Comparison of ENCODE assay signal across 8 mouse cellular contexts in the genomic region with DNA sequence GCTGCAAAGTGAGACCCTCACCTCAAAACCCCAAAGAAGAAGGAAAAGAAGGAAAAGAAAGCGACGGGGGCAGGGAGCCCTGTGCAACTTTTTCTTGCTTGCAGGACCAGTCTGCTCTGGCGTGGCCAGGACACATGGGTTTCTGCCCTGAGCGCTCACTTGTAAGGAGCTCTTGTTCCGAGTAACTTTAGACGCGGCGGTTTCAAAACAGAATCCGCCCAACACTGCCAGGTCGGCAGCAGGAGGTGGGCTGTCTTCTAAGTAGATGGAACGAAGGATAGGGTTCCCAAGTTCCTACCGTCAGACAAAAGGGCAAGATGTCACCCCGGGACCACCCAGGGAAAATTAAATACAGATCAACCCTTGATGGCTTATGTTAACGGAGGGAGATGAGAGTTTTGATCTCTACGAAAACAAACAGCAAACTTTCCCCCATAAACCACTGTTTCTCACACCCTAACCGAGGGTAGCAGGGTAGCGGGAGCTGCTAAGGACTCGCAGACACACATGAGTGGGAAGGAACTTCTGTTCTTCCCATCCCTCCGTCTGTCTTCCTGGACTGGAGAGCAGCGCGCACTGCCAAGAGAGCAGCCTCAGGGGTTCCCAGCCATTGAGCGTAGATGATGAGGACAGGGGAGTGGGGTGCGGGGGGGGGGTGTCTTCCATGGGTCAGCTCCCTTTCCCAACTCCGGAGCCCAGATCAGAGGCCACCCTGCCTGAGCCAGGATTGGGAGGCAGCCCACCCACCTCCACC. TPM values are rescaled to one million over a fixed set of nuclear protein-coding genes. Genes with fewer than 3 reads are reported as not detected.
DNase-seq lines count a peak whose midpoint lies in the region; ATAC-seq lines count a peak whose summit lies in the region.

No protein-coding gene starts in this region.

- no peaks in the 10 kb centered on the region for H3K36me3 ChIP-seq in limb, embryonic 11.5 days (ENCODE audit: control insufficient read depth, insufficient read depth, low read length)
- no peaks in the 10 kb centered on the region for H3K36me3 ChIP-seq in stomach, embryonic 15.5 days

- 31% methylated on average over 24 of the region's 24 CpGs for WGBS in limb, embryonic 11.5 days
- WGBS in stomach, embryonic 15.5 days: 17% methylated on average over 24 of the region's 24 CpGs

- H3K9me3 ChIP-seq in limb, embryonic 11.5 days (ENCODE audit: control insufficient read depth, low read length): no peaks in the 10 kb centered on the region
- H3K9me3 ChIP-seq in stomach, embryonic 15.5 days: no peaks in the 10 kb centered on the region

- no peaks in the 10 kb centered on the region; the same call in 1 of the 2 replicates for H3K4me1 ChIP-seq in brown adipose tissue, adult 24 weeks (ENCODE audit: control insufficient read depth, insufficient read depth, insufficient read length, low read length)
- no peaks in the 10 kb centered on the region; the same call in 1 of the 2 replicates for H3K4me1 ChIP-seq in limb, embryonic 11.5 days (ENCODE audit: control insufficient read depth, insufficient read depth, low read length)
- H3K4me1 ChIP-seq in stomach, embryonic 15.5 days: 0 out of 2 replicates have a peak, but pooled peaks cover 7% of the 10 kb centered on the region

- peak; percentile 16 for DNase-seq in kidney, postnatal 10 days
- no peak for DNase-seq in kidney, adult 18-20 months
- DNase-seq in frontal cortex, postnatal 36 days (ENCODE audit: low spot score in 2 of 2): peak; percentile 4 to 16
- peak; percentile 61 for DNase-seq in limb, embryonic 11.5 days (ENCODE audit: low spot score)
- DNase-seq in cerebellum, adult 11-12 months: no peak
- DNase-seq in thymus, postnatal 25 days: no peak

- peak overlapping the region; percentile 34; the same call in 1 of the 2 replicates for H3K4me2 ChIP-seq in limb, embryonic 11.5 days (ENCODE audit: low read depth, severe bottlenecking)
- peak overlapping the region; percentile 44 for H3K4me2 ChIP-seq in stomach, embryonic 15.5 days

- H3K27me3 ChIP-seq in limb, embryonic 11.5 days (ENCODE audit: control insufficient read depth, insufficient read depth, low read length): no peaks in the 10 kb centered on the region
- H3K27me3 ChIP-seq in stomach, embryonic 15.5 days (replicated peaks): no peaks in the 10 kb centered on the region

- H3K9ac ChIP-seq in limb, embryonic 11.5 days (ENCODE audit: low read length): no peak overlapping the region
- no peak overlapping the region for H3K9ac ChIP-seq in stomach, embryonic 15.5 days

- no peak overlapping the region for H3K27ac ChIP-seq in brown adipose tissue, adult 24 weeks (replicated peaks; ENCODE audit: low read depth, low read length)
- no peak overlapping the region for H3K27ac ChIP-seq in limb, embryonic 11.5 days (replicated peaks; ENCODE audit: low read depth, low read length)
- H3K27ac ChIP-seq in stomach, embryonic 15.5 days: no peak overlapping the region

- H3K4me3 ChIP-seq in brown adipose tissue, adult 24 weeks (ENCODE audit: insufficient read depth, low read depth, low read length): peak overlapping the region; percentile 33; the same call in 1 of the 2 replicates
- no peak overlapping the region; the same call in 1 of the 2 replicates for H3K4me3 ChIP-seq in limb, embryonic 11.5 days (ENCODE audit: low read depth, low read length)
- H3K4me3 ChIP-seq in stomach, embryonic 15.5 days (replicated peaks): peak overlapping the region; percentile 19

- 0 out of 2 replicates have a peak, but pooled peaks have one; percentile 35 for ATAC-seq in limb, embryonic 11.5 days (ENCODE audit: insufficient number of reproducible peaks, low FRiP score, low TSS enrichment, low read depth)
- no peak for ATAC-seq in stomach, embryonic 15.5 days (ENCODE audit: insufficient read depth, low FRiP score, low read depth)

RNA-seq across cellular contexts. Expression of gene Akap12, which starts 55.7 kb away (rescaled TPM):
- polyA plus RNA-seq in brown adipose tissue, adult 24 weeks (2012; ENCODE audit: insufficient read depth, insufficient read length, missing spikeins): 11.4 and 14.1 TPM in 2 replicates
- polyA plus RNA-seq in limb, embryonic 11.5 days (2014; fragmentation: Nextera tagmentation; extraction: Ambion mirVana): 7.5 and 9.4 TPM in 2 replicates
- 59.6 and 62.9 TPM in 2 replicates for polyA plus RNA-seq in stomach, embryonic 15.5 days (2015; fragmentation: Nextera tagmentation; extraction: Ambion mirVana)

Comparison
In these comparisons a context has a peak if more than half of its experiments do, and no peak if none do; other contexts are left out.
1. DNase-seq: peak in kidney, postnatal 10 days (single experiment), frontal cortex, postnatal 36 days (2 of 2) and limb, embryonic 11.5 days (single experiment); none in kidney, adult 18-20 months (single experiment), cerebellum, adult 11-12 months (single experiment) and thymus, postnatal 25 days (single experiment).